Comparison of ENCODE assay signal across 10 mouse cellular contexts in the genomic region with DNA sequence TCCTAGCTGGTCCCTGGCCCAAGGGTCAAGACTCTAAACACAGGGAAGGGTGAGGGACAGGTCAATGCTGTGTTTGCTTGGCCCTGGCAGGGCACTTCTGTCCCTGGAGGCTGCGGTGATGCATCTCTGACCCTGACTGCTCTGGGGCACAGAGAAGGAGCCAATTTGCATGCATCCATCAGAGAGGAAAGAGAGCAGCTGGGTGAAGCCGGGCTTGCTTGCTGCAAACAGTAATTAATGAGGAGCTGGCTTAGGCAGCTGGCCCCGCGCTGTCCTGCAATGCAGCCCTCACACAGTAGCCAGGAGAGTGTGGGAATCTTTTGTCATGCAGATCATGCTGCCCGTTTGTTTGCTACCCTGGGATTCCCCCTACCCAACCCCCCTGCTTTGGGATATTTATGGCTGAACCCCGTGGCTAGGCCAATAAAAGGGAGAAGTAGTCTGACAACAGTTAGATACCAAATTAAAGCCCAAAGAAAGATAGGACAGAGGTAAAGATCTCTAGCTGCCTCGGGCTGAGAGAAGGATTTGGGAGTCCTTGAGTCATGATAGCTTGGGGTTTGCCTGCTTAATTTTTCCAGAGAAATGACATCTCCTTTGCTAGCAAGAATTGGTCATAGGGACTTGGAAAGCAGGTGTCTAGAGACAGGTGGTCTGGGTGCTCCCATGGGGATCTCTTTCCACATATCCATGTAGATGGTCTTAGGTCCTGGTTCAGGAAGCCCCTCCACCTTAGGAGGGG. TPM values are rescaled to one million over a fixed set of nuclear protein-coding genes. Genes with fewer than 3 reads are reported as not detected.
DNase-seq lines count a peak whose midpoint lies in the region; ATAC-seq lines count a peak whose summit lies in the region.
"Had no signal": no experiment of that assay in that cellular context is flagged by ENCODE, and none has a peak within 500 bp of the region (broad histone marks: within the 10 kb centered on the region; RNA-seq: fewer than 3 reads in every experiment).

No protein-coding gene starts in this region.

- no peak overlapping the region for H3K4me3 ChIP-seq in forebrain, embryonic 15.5 days
- H3K4me3 ChIP-seq in midbrain, embryonic 16.5 days (ENCODE audit: low read depth, low read length), result no peak overlapping the region
- H3K4me3 ChIP-seq: lung, embryonic 15.5 days had no signal

- intact Hi-C loops in gastrocnemius, postnatal 36 days (cut with DNase I), result no loop called here

- peak overlapping the region; percentile 83 for H3K27ac ChIP-seq in forebrain, embryonic 15.5 days (replicated peaks)
- peak overlapping the region; percentile 69 for H3K27ac ChIP-seq in midbrain, embryonic 16.5 days (ENCODE audit: low read length)
- H3K27ac ChIP-seq: lung, embryonic 15.5 days had no signal

- H3K9ac ChIP-seq in forebrain, embryonic 15.5 days (replicated peaks), result no peak overlapping the region
- H3K9ac ChIP-seq in midbrain, embryonic 16.5 days (ENCODE audit: low read depth, low read length), result 0 out of 2 replicates have a peak overlapping the region, but pooled peaks have one; percentile 16
- H3K9ac ChIP-seq: lung, embryonic 15.5 days had no signal

- DNase-seq in MN1 (ENCODE audit: low spot score), result peak; percentile 13
- peak; percentile 36 for DNase-seq in adrenal gland, postnatal 25 days
- DNase-seq in gastrocnemius, postnatal 36 days, result no peak
- DNase-seq in layer of hippocampus, adult 9-10 months (ENCODE audit: low spot score), result no peak
- no peak for DNase-seq in cerebellum, adult 9-10 months
- DNase-seq: thymus, adult 2 months had no signal

- H3K4me1 ChIP-seq in forebrain, embryonic 15.5 days, result peaks cover 20% of the 10 kb centered on the region
- H3K4me1 ChIP-seq in midbrain, embryonic 16.5 days (ENCODE audit: control insufficient read depth, insufficient read depth, low read length), result peaks cover 15% of the 10 kb centered on the region
- H3K4me1 ChIP-seq: lung, embryonic 15.5 days had no signal

- no peaks in the 10 kb centered on the region for H3K27me3 ChIP-seq in forebrain, embryonic 15.5 days
- no peaks in the 10 kb centered on the region for H3K27me3 ChIP-seq in midbrain, embryonic 16.5 days (ENCODE audit: control insufficient read depth, insufficient read depth, low read depth, low read length)
- H3K27me3 ChIP-seq: lung, embryonic 15.5 days had no signal

- no peaks in the 10 kb centered on the region for H3K9me3 ChIP-seq in forebrain, embryonic 15.5 days
- no peaks in the 10 kb centered on the region for H3K9me3 ChIP-seq in midbrain, embryonic 16.5 days (replicated peaks; ENCODE audit: control insufficient read depth, low read length, poor library complexity, severe bottlenecking)
- H3K9me3 ChIP-seq: lung, embryonic 15.5 days had no signal

- WGBS in forebrain, embryonic 15.5 days, result 1% methylated on average over 7 of the region's 7 CpGs
- 3% methylated on average over 7 of the region's 7 CpGs for WGBS in midbrain, embryonic 16.5 days

- ATAC-seq in forebrain, embryonic 15.5 days (replicated peaks), result peak; percentile 90
- peak; percentile 82 for ATAC-seq in midbrain, embryonic 16.5 days

- no peaks in the 10 kb centered on the region for H3K36me3 ChIP-seq in forebrain, embryonic 15.5 days
- H3K36me3 ChIP-seq in midbrain, embryonic 16.5 days (ENCODE audit: control insufficient read depth, insufficient read depth, low read length), result no peaks in the 10 kb centered on the region
- H3K36me3 ChIP-seq: lung, embryonic 15.5 days had no signal

- H3K4me2 ChIP-seq in forebrain, embryonic 15.5 days (replicated peaks), result 0 out of 2 replicates have a peak overlapping the region, but pooled peaks have one; percentile 7
- no peak overlapping the region for H3K4me2 ChIP-seq in midbrain, embryonic 16.5 days (ENCODE audit: low read length)
- H3K4me2 ChIP-seq: heart, embryonic 11.5 days; lung, embryonic 15.5 days had no signal

RNA-seq across cellular contexts. Expression of gene Rhbdl3, which starts 35.1 kb away (rescaled TPM):
- total RNA-seq in adrenal gland, postnatal 25 days (2021), result 3.3 and 3.8 TPM in 2 replicates
- polyA plus RNA-seq in forebrain, embryonic 15.5 days (2015; fragmentation: Nextera tagmentation; extraction: Ambion mirVana), result 20.4 and 23.3 TPM in 2 replicates
- polyA plus RNA-seq in midbrain, embryonic 16.5 days (2015; fragmentation: Nextera tagmentation; extraction: Ambion mirVana), result 4.7 and 5.1 TPM in 2 replicates
- total RNA-seq in gastrocnemius, postnatal 36 days (2021), result 1 to 10 TPM; 5.7 to 9.0 TPM

RNA-seq across cellular contexts. Expression of gene 5730455P16Rik, which starts 42.1 kb away (rescaled TPM):
- total RNA-seq in adrenal gland, postnatal 25 days (2021), result 21.0 and 23.3 TPM in 2 replicates
- polyA plus RNA-seq in forebrain, embryonic 15.5 days (2015; fragmentation: Nextera tagmentation; extraction: Ambion mirVana), result 33.9 and 37.9 TPM in 2 replicates
- polyA plus RNA-seq in midbrain, embryonic 16.5 days (2015; fragmentation: Nextera tagmentation; extraction: Ambion mirVana), result 38.1 and 39.4 TPM in 2 replicates
- total RNA-seq in gastrocnemius, postnatal 36 days (2021), result 10 to 100 TPM; 32.1 TPM

RNA-seq across cellular contexts. Expression of gene Zfp207, which starts 47.3 kb away (rescaled TPM):
- total RNA-seq in adrenal gland, postnatal 25 days (2021), result 158 and 187 TPM in 2 replicates
- 231 and 236 TPM in 2 replicates for polyA plus RNA-seq in forebrain, embryonic 15.5 days (2015; fragmentation: Nextera tagmentation; extraction: Ambion mirVana)
- 190 and 202 TPM in 2 replicates for polyA plus RNA-seq in midbrain, embryonic 16.5 days (2015; fragmentation: Nextera tagmentation; extraction: Ambion mirVana)
- total RNA-seq in gastrocnemius, postnatal 36 days (2021), result 10 to 100 TPM; 44.6 to 57.9 TPM

Comparison
In these comparisons a context has a peak if more than half of its experiments do, and no peak if none do; other contexts are left out.
1. DNase-seq: peak in MN1 (single experiment) and adrenal gland, postnatal 25 days (single experiment); none in gastrocnemius, postnatal 36 days (0 of 2), layer of hippocampus, adult 9-10 months (single experiment) and cerebellum, adult 9-10 months (single experiment).